Mouse (Mus musculus): ENCODE data around the gene Apoo. TPM values are rescaled to one million over a fixed set of nuclear protein-coding genes. Genes with fewer than 3 reads are reported as not detected.

Gene Apoo
- total RNA-seq (2023), result 1 to 10 TPM; 5.7 to 6.7 TPM

GRCm38 (mm10) chrX:94366670-94367241 lies at the start of gene Apoo, which contains the start of gene Fam90a1b:
Gene Apoo (plus strand): TSS chrX:94367117.
Gene Fam90a1b (minus strand): TSS chrX:94366777.

Other genes starting within 250 kb of the Apoo start
- gene Zfx, start 243.4 kb upstream of the Apoo start, total RNA-seq (2023), result 10 to 100 TPM; 40.3 to 44.5 TPM
- 10 to 100 TPM; 60.7 to 85.0 TPM for gene Eif2s3x, start 154.3 kb upstream of the Apoo start, total RNA-seq (2023)
- 10 to 100 TPM; 13.9 to 15.8 TPM for gene Klhl15, start 132.5 kb upstream of the Apoo start, total RNA-seq (2023)
- gene Fam90a1b, start 340 bp upstream of the Apoo start, total RNA-seq (2023), result not detected
- 10 to 100 TPM; 11.5 to 11.9 TPM for gene Maged1, start 175.0 kb downstream of the Apoo start, total RNA-seq (2023)